Mouse (Mus musculus): Measurements from ENCODE around the gene Prr15.

DNA sequence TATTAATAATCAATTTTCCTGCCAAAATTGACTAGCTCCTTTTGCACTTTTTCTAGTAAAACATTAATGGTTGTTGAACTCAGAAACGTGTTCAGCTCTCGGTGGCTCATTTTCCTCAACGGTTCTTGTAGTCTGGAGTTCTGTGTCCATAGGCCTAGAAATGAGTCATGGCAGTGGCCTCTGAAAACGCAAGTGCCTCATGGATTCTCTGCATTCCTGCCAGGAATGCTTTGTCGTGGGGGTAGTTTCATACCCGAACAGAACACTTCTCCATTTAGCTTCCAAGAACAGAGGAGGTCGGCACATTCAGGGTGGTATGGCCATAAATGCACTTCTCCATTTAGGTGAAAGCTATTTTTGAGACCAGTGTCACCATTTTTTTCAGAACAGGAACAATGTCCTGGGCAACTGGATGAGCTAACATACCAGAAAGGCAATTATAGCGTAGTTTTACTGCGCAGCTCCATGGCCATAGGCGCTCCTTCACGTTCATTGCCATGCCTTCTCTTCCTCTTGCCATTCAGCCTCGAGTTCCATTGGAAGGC, 41.4 kb upstream of the Prr15 start:
- no peak for TF ChIP-seq CTCF (IDR thresholded peaks at IDR 0.05; ENCODE audit: borderline replicate concordance, insufficient read depth, low read length)
- no peak for TF ChIP-seq POLR2A (IDR thresholded peaks at IDR 0.05; ENCODE audit: low read depth, low read length)

Data from embryonic fibroblast, embryonic 13.5 days (primary cell).